Mouse (Mus musculus) embryonic facial prominence, embryonic 13.5 days (tissue): ENCODE results near the gene Tmub1. TPM values are rescaled to one million over a fixed set of nuclear protein-coding genes. Genes with fewer than 3 reads are reported as not detected.

Source experiments
- ATAC-seq: fragments of 200-750 bp; cut with Nextera tagmentation; 2 replicates; pipeline ENCODE4 v1.8.0; 2017; ENCODE audit warnings: low read depth; ENCODE audit not compliant: insufficient number of reproducible peaks, insufficient read depth, low FRiP score, low TSS enrichment
- H3K27ac ChIP-seq: fragments of 300-500 bp; sonication (generic); 2 replicates; pipeline ENCODE4 v1.5.1; 2015; ENCODE audit warnings: moderate library complexity, mild to moderate bottlenecking, inconsistent platforms
- H3K27me3 ChIP-seq: fragments of 300-500 bp; sonication (generic); 2 replicates; pipeline ENCODE4 v1.6.1; 2015; ENCODE audit warnings: mild to moderate bottlenecking, inconsistent platforms
- H3K36me3 ChIP-seq: fragments of 300-500 bp; sonication (generic); 2 replicates; pipeline ENCODE4 v1.6.1; 2015; ENCODE audit warnings: mild to moderate bottlenecking, inconsistent platforms
- H3K4me1 ChIP-seq: fragments of 300-500 bp; sonication (generic); 2 replicates; pipeline ENCODE4 v1.6.1; 2015; ENCODE audit warnings: inconsistent platforms
- H3K4me2 ChIP-seq: fragments of 300-500 bp; sonication (generic); 2 replicates; pipeline ENCODE4 v1.6.1; 2015; ENCODE audit warnings: moderate library complexity, mild to moderate bottlenecking, inconsistent platforms
- H3K4me3 ChIP-seq: fragments of 300-500 bp; sonication (generic); 2 replicates; pipeline ENCODE4 v1.5.1; 2015; ENCODE audit warnings: mild to moderate bottlenecking, inconsistent platforms
- H3K9ac ChIP-seq: fragments of 300-500 bp; sonication (generic); 2 replicates; pipeline ENCODE4 v1.6.1; 2015; ENCODE audit warnings: mild to moderate bottlenecking, inconsistent platforms
- H3K9me3 ChIP-seq: fragments of 300-500 bp; sonication (generic); 2 replicates; pipeline ENCODE4 v1.6.1; 2016; ENCODE audit warnings: inconsistent platforms
- WGBS: fragments of 180-500 bp; shearing (Covaris S2); methylation state at CpG from one replicate; pipeline ENCODE4 v1.1.7; 2015; ENCODE audit warnings: mixed read lengths; 5-methylcytosine and 5-hydroxymethylcytosine counted together
- polyA plus RNA-seq: library from polyadenylated mRNA; unstranded; fragments of >200 nt; fragmentation: Nextera tagmentation; extraction: Ambion mirVana; gene quantifications from 2 replicates; pipeline ENCODE4 v1.2.1, GENCODE M21; 2015

Tmub1 gene
- polyA plus RNA-seq, 1 experiment from 2014 or later, result 20.2 TPM

GRCm38 (mm10) chr5:24453283-24453984 is 5.8 kb upstream of the Tmub1 start:
- Histone ChIP-seq H3K9me3 (no peaks in the 10 kb centered on the region), H3K36me3 (peaks cover 26% of the 10 kb centered on the region), H3K9ac (peak overlapping the region; percentile 94), H3K27ac (peak overlapping the region; percentile 92), H3K4me1 (peaks cover 43% of the 10 kb centered on the region), H3K4me3 (peak overlapping the region; percentile 93), H3K4me2 (peak overlapping the region; percentile 99), H3K27me3 (0 out of 2 replicates have a peak, but pooled peaks cover 4% of the 10 kb centered on the region)
- no peak for ATAC-seq
- 13% methylated on average over 5 of the region's 5 CpGs for WGBS

DNA sequence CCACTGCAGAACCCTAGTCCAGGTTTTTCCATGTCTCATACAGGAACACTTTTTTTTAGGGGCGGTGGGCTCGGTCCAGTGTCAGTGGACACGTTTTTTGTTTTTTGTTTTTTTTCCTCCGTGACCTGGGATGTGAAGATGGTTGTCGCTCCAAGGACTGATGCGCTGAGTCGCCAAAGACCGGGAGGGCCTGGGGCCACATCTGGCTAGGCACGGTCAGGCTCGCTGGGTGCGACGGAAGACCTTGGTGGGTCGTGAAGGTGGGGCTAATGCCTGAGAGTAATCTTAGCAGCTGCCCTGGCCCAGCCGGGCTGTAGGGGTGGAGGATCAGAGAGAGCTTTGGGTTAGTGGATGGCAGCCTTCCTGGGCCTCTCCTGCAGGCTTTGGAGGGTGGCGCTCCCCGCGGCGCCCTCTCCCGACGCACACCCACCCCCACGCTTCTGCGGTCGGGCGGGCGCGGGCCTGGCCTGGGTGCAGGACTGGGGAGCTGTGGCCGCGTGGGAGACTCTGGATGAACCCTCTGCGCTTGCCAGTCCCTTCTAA is 5.1 kb upstream of the Tmub1 start:
- H3K4me3 ChIP-seq, result peak overlapping the region; percentile 93
- peak overlapping the region; percentile 92 for H3K27ac ChIP-seq
- H3K27me3 ChIP-seq, result 0 out of 2 replicates have a peak, but pooled peaks cover 4% of the 10 kb centered on the region
- H3K9me3 ChIP-seq, result no peaks in the 10 kb centered on the region
- peaks cover 19% of the 10 kb centered on the region for H3K36me3 ChIP-seq
- peaks cover 47% of the 10 kb centered on the region for H3K4me1 ChIP-seq
- peak overlapping the region; percentile 94 for H3K9ac ChIP-seq
- WGBS, result under 1% methylated on average over 29 of the region's 29 CpGs
- peak overlapping the region; percentile 99 for H3K4me2 ChIP-seq
- ATAC-seq, result no peak

GRCm38 (mm10) chr5:24452030-24452690 is 4.5 kb upstream of the Tmub1 start, which contains the start of gene Agap3:
TSS of gene Agap3 (plus strand) at chr5:24452177.
- H3K4me1 ChIP-seq, result peaks cover 52% of the 10 kb centered on the region
- H3K27me3 ChIP-seq, result 0 out of 2 replicates have a peak, but pooled peaks cover 4% of the 10 kb centered on the region
- H3K4me3 ChIP-seq, result peak within 1 kb of the TSS; percentile 93
- peak within 1 kb of the TSS; percentile 92 for H3K27ac ChIP-seq
- peaks cover 13% of the 10 kb centered on the region for H3K36me3 ChIP-seq
- under 1% methylated on average over 62 of the region's 85 CpGs for WGBS
- H3K9ac ChIP-seq, result peak within 1 kb of the TSS; percentile 94
- no peaks in the 10 kb centered on the region for H3K9me3 ChIP-seq
- ATAC-seq, result peak; percentile 39
- peak within 1 kb of the TSS; percentile 99 for H3K4me2 ChIP-seq

DNA sequence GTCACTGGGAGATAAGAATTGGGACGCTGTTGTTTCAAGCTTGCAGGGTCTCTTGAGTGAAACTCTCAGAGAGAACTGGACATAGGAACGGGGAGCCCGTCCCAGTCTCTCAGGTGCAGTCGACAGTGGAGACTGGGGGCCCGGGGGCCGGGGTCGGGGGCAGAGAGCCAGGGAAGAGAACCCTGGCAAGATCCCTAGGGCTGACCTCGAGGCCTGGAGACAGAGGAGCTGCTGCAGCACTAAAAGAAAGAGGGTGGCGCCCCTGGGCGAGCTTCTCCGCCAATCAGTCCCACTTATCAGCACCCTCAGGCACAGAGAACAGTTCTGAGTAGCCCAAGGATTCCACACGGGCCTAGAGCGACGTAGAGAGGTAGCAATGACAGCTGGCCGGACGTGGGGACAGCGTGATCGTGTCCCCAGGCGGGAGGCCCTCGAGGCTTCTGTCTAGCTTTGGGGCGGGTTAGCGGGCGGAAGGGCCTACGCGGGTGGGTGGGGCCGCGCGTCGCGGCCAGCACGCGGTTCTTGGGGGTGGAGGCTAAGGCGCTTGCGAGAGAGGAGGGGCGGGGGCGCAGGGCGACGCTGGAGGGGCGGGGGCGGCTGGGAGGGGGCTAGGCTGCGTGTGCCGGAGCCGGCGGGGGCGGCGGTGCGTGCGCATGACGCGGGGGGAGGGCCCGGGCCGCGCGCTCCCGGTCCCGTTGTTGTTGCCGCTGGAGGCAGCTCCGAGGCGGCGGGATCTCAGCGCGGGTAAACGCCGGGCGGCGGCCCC is 3.8 kb upstream of the Tmub1 start:
- ATAC-seq, result peak; percentile 77
- Histone ChIP-seq H3K27ac (peak overlapping the region; percentile 92), H3K9ac (peak overlapping the region; percentile 94), H3K27me3 (0 out of 2 replicates have a peak, but pooled peaks cover 4% of the 10 kb centered on the region), H3K4me2 (peak overlapping the region; percentile 99), H3K4me3 (peak overlapping the region; percentile 93), H3K4me1 (peaks cover 58% of the 10 kb centered on the region), H3K9me3 (no peaks in the 10 kb centered on the region), H3K36me3 (0 out of 2 replicates have a peak, but pooled peaks cover 10% of the 10 kb centered on the region)
- WGBS, result 2% methylated on average over 55 of the region's 66 CpGs

DNA sequence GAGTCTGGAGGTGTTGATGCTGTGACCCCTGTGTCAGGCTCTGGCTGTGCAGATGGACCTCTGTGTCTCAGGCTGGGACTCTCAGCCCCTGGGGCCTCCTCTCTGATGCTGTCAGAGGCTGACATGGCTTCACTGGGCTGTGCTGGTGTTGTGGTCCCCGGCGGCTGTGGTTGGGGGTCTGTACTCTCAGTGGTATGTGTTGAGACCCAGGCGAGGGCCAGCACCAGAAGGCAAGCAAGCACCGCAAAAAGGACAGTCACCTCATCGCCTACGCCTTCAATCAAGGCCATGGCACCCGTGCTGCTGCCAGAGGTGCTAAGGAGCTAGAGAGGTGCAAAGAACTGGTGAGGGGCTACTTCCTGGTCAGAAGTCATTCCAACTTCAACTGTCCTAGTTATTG is 1.0 kb downstream of the Tmub1 start:
- ATAC-seq, result no peak
- Histone ChIP-seq H3K4me1 (peaks cover 41% of the 10 kb centered on the region), H3K4me2 (peak overlapping the region; percentile 86; the same call in 1 of the 2 replicates), H3K27ac (no peak overlapping the region), H3K9ac (no peak overlapping the region), H3K27me3 (0 out of 2 replicates have a peak, but pooled peaks cover 4% of the 10 kb centered on the region), H3K36me3 (peaks cover 22% of the 10 kb centered on the region), H3K9me3 (no peaks in the 10 kb centered on the region), H3K4me3 (no peak overlapping the region)
- 93% methylated on average over 7 of the region's 7 CpGs for WGBS

- peak overlapping the region; percentile 92 for H3K27ac ChIP-seq
- H3K27me3 ChIP-seq, result 0 out of 2 replicates have a peak, but pooled peaks cover 4% of the 10 kb centered on the region
- WGBS, result 51% methylated on average over 20 of the region's 20 CpGs
- ATAC-seq, result no peak
- H3K4me2 ChIP-seq, result peak overlapping the region; percentile 92
- H3K9me3 ChIP-seq, result no peaks in the 10 kb centered on the region
- H3K36me3 ChIP-seq, result peaks cover 32% of the 10 kb centered on the region
- H3K4me1 ChIP-seq, result peaks cover 35% of the 10 kb centered on the region
- peak overlapping the region; percentile 96 for H3K9ac ChIP-seq
- H3K4me3 ChIP-seq, result peak overlapping the region; percentile 93
Measured at GRCm38 (mm10) chr5:24445428-24446080, 2.1 kb downstream of the Tmub1 start.

DNA sequence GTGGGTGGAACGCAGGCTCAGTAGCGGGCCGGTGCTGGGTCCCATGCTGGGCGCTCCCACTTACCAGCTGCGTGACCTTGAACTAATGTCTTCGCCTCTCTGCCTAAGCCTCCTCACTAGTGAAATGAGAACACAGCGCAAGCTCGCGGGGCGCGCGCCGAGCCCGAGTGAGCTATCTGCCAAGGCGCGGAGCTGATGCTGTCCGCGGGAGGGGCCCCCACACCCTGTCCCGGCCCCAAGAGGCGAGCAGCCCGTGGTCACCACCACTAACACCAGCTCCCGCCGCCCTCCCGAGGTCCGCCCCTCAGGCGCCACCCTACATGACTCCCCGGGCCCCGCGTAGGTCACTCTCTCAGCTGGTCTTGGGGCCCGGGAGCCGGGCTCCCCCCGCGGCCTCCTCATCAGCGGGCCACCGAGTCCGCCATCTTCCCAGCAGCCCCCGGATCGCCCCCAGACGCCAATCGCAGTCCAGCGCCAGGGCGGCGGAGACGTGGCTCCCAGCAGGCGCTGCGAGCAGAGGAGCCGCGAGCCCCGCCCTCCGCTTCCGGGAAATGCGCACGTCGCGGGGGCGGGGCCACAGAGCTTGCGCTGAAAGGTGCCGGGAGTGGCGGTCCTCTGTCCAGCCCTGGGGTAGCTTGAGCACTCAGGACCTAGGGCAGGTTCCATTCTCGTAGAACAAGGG is 2.8 kb downstream of the Tmub1 start, which contains the start of gene Fastk:
Gene Fastk (minus strand): TSS at position 542 of the 682 bp plus-strand sequence.
- Histone ChIP-seq H3K27me3 (0 out of 2 replicates have a peak, but pooled peaks cover 4% of the 10 kb centered on the region), H3K4me3 (peak within 1 kb of the TSS; percentile 93), H3K36me3 (peaks cover 39% of the 10 kb centered on the region), H3K9ac (peak within 1 kb of the TSS; percentile 96), H3K9me3 (no peaks in the 10 kb centered on the region), H3K4me2 (peak within 1 kb of the TSS; percentile 92), H3K4me1 (peaks cover 35% of the 10 kb centered on the region), H3K27ac (peak within 1 kb of the TSS; percentile 92)
- peak; percentile 85 for ATAC-seq
- WGBS, result under 1% methylated on average over 60 of the region's 60 CpGs

GRCm38 (mm10) chr5:24443927-24444326 is 3.7 kb downstream of the Tmub1 start:
- Histone ChIP-seq H3K27ac (0 out of 2 replicates have a peak overlapping the region, but pooled peaks have one; percentile 92), H3K4me1 (peaks cover 35% of the 10 kb centered on the region), H3K9ac (peak overlapping the region; percentile 96), H3K4me3 (peak overlapping the region; percentile 93), H3K4me2 (peak overlapping the region; percentile 92), H3K27me3 (0 out of 2 replicates have a peak, but pooled peaks cover 3% of the 10 kb centered on the region), H3K36me3 (peaks cover 49% of the 10 kb centered on the region), H3K9me3 (no peaks in the 10 kb centered on the region)
- ATAC-seq, result no peak
- 81% methylated on average over 12 of the region's 12 CpGs for WGBS

DNA sequence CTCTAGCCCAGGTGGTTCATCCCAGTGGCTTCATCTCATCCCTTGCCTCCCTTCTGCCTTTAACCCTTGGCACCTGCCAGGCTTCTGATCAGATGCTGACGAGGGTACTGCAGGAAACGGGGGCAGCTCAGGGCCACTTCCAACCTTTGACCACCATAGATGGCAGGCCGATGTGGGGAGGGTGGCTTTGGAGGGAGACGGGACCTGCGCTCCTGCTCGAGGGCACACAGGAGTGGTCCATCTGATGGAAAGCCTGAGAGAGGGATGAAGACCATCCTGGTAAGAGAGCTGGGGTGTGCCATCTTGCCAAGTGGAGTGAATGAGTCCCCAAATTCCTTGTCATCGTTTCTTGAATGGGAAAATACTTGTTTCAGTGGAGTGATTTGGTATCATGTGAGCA is 4.5 kb downstream of the Tmub1 start:
- 94% methylated on average over 7 of the region's 7 CpGs for WGBS
- H3K9ac ChIP-seq, result no peak overlapping the region
- peaks cover 55% of the 10 kb centered on the region for H3K36me3 ChIP-seq
- H3K4me2 ChIP-seq, result no peak overlapping the region
- H3K4me1 ChIP-seq, result peaks cover 35% of the 10 kb centered on the region
- H3K27ac ChIP-seq, result no peak overlapping the region
- H3K27me3 ChIP-seq, result no peaks in the 10 kb centered on the region
- no peaks in the 10 kb centered on the region for H3K9me3 ChIP-seq
- no peak overlapping the region for H3K4me3 ChIP-seq
- ATAC-seq, result no peak

DNA sequence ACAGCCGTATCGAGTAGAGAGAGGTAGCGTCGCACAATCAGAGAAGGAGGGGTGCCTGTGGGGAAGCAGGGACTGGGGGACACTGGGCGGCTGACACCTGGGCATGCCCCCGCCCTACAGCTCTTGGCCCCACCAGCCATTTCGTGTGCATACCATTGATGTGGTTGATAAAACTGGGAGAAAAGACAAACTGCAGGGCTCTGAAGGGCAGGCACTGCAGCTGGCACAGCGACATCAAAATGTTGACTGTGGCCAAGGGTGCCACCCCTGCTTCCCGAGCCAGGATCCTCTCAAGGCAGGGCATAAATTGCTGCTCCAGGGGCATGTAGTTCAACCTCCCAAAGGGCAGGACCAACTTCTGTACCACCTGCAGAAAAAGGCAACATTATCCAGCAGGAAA is 5.6 kb downstream of the Tmub1 start:
- Histone ChIP-seq H3K9me3 (no peaks in the 10 kb centered on the region), H3K27ac (no peak overlapping the region), H3K4me3 (no peak overlapping the region), H3K36me3 (peaks cover 60% of the 10 kb centered on the region), H3K27me3 (no peaks in the 10 kb centered on the region), H3K9ac (no peak overlapping the region), H3K4me1 (peaks cover 25% of the 10 kb centered on the region), H3K4me2 (no peak overlapping the region)
- no peak for ATAC-seq
- 82% methylated on average over 9 of the region's 9 CpGs for WGBS
